Mouse (Mus musculus) heart, embryonic 14.5 days (tissue): ENCODE data around the gene Grk3. TPM values are rescaled to one million over a fixed set of nuclear protein-coding genes. Genes with fewer than 3 reads are reported as not detected.

Experiments
- ATAC-seq: fragments of 200-750 bp; cut with Nextera tagmentation; 2 replicates; pipeline ENCODE4 v1.8.0; 2017; ENCODE audit warnings: low read depth, moderate TSS enrichment; ENCODE audit not compliant: insufficient number of reproducible peaks, insufficient read depth, low FRiP score
- H3K27ac ChIP-seq, 2 experiments: fragments of 200-500 bp in 1 of 2; fragments of 300-500 bp in 1 of 2; sonication (generic) in 1 of 2; replicated peaks in 1 of 2; 2 replicates each; pipeline ENCODE4 v1.5.1; 2012 to 2014; ENCODE audit warnings: low read depth in 2 of 2, low read length in 2 of 2, control low read depth in 1 of 2, mild to moderate bottlenecking in 1 of 2, mixed read lengths in 1 of 2; ENCODE audit not compliant: control insufficient read depth in 1 of 2, insufficient read depth in 1 of 2
- H3K27me3 ChIP-seq: fragments of 300-500 bp; sonication (generic); 2 replicates; pipeline ENCODE4 v1.6.1; 2014; ENCODE audit warnings: mild to moderate bottlenecking, low read length, control low read depth; ENCODE audit not compliant: control insufficient read depth, insufficient read depth
- H3K36me3 ChIP-seq: fragments of 300-500 bp; sonication (generic); 2 replicates; pipeline ENCODE4 v1.6.1; 2014; ENCODE audit warnings: mild to moderate bottlenecking, control low read depth, low read length, mixed read lengths; ENCODE audit not compliant: control insufficient read depth, insufficient read depth
- H3K4me1 ChIP-seq, 2 experiments: fragments of 200-500 bp in 1 of 2; fragments of 300-500 bp in 1 of 2; sonication (generic) in 1 of 2; 2 replicates each; pipeline ENCODE4 v1.6.1; 2012 to 2014; ENCODE audit warnings: low read length in 2 of 2, control low read depth in 1 of 2, mixed read lengths in 1 of 2; ENCODE audit not compliant: control insufficient read depth in 2 of 2, insufficient read depth in 2 of 2
- H3K4me2 ChIP-seq: fragments of 300-500 bp; sonication (generic); 2 replicates; pipeline ENCODE4 v1.6.1; 2014; ENCODE audit warnings: mild to moderate bottlenecking, low read length
- H3K4me3 ChIP-seq, 2 experiments: fragments of 200-500 bp in 1 of 2; fragments of 300-500 bp in 1 of 2; sonication (generic) in 1 of 2; 2 replicates each; pipeline ENCODE4 v1.5.1; 2012 to 2014; ENCODE audit warnings: low read length in 2 of 2, mild to moderate bottlenecking in 2 of 2, control low read depth in 1 of 2, low read depth in 1 of 2, moderate library complexity in 1 of 2; ENCODE audit not compliant: control insufficient read depth in 1 of 2, insufficient read depth in 1 of 2
- H3K9ac ChIP-seq: fragments of 300-500 bp; sonication (generic); 2 replicates; pipeline ENCODE4 v1.6.1; 2014; ENCODE audit warnings: mild to moderate bottlenecking, low read length
- H3K9me3 ChIP-seq: fragments of 300-500 bp; sonication (generic); 2 replicates; pipeline ENCODE4 v1.6.1; 2016; ENCODE audit warnings: low read length, control low read depth; ENCODE audit not compliant: control insufficient read depth
- WGBS: fragments of 180-500 bp; shearing (Covaris S2); extraction: QIAGEN DNeasy Blood & Tissue Kit; methylation state at CpG from one replicate; pipeline ENCODE4 v1.1.7; 2014; 5-methylcytosine and 5-hydroxymethylcytosine counted together
- polyA plus RNA-seq: library from polyadenylated mRNA; unstranded; fragments of >200 nt; fragmentation: Nextera tagmentation; extraction: Ambion mirVana; gene quantifications from 2 replicates; pipeline ENCODE4 v1.2.1, GENCODE M21; 2014

Grk3 gene
- 13.3 and 17.7 TPM in 2 replicates for polyA plus RNA-seq

DNA sequence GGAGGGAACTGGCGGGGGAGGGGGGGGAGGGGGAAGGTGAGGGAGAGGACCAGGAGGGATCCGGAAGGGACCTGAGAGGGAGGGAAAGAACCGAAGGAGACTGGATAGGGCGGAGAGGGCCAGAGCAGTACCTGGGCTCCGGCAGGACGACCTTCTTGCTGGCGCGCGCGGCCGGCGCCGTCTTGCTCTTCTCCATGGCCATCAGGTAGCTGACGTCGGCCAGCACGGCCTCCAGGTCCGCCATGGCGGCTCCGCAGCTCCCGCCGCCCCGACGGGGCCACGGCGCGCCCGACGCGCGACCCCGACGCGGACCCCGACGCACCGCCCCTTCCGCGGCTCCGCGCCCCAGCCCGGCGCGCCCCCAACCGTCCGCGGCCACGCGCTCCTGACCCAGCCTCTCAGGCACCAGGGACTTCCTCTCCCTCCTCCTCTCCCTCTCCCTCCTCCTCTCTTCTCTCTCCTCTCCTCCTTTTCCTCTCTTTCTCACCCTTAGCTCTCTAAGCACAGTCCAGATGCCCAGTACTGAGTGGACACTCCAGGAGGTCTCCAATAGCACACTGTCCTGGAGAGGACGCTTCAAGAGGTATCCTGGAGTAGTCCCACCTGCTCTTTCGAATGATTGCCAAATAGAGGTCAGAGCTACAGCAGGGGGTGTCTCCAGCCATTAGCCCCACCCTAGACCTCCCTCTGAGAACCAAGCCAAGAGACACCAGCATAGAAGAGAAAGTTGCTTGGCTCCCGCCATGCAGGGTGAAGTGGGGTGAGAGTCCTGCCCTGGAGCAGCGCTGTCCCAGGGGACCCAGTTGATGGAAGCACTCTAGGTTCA lies at the start of gene Grk3:
Gene Grk3 (minus strand): TSS at position 556 of the 826 bp plus-strand sequence.
- H3K4me1 ChIP-seq, result peaks cover 17 to 32% of the 10 kb centered on the region in 2 experiments
- peak within 1 kb of the TSS; percentile 40 to 55; a peak in 3 of 4 replicates for H3K27ac ChIP-seq
- peak within 1 kb of the TSS; percentile 80 for H3K9ac ChIP-seq
- ATAC-seq, result peak; percentile 84
- no peaks in the 10 kb centered on the region for H3K36me3 ChIP-seq
- H3K4me3 ChIP-seq, result peak within 1 kb of the TSS; percentile 60 to 82
- 6% methylated on average over 27 of the region's 52 CpGs for WGBS
- no peaks in the 10 kb centered on the region for H3K27me3 ChIP-seq
- peak within 1 kb of the TSS; percentile 78 for H3K4me2 ChIP-seq
- no peaks in the 10 kb centered on the region for H3K9me3 ChIP-seq

DNA sequence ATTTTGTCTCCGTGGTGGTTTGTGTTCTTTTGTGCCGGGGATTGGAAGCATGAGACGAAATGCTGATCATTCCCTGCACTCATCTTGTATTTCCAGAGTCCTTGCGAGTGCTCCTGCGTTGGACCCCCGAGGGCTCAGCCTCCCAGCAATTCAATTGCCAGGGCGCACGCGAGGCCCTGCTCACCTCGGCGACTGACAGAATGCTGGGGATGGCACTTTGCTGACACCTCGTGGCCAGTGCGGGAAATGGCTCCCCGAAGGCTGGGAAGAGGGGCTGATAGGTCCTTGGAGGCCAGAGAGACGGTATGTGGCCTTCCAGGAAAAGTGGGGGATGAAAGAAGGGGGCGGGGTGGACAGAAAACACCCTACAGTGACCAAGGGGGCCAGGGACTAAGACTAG lies 38.7 kb upstream of the Grk3 start:
- Histone ChIP-seq H3K9ac (no peak overlapping the region), H3K4me3 (no peak overlapping the region), H3K27ac (no peak overlapping the region), H3K4me2 (no peak overlapping the region), H3K9me3 (no peaks in the 10 kb centered on the region), H3K4me1 (no peaks in the 10 kb centered on the region), H3K27me3 (peaks cover 8% of the 10 kb centered on the region), H3K36me3 (no peaks in the 10 kb centered on the region)
- ATAC-seq, result 0 out of 2 replicates have a peak, but pooled peaks have one; percentile 16
- 5% methylated on average over 16 of the region's 16 CpGs for WGBS

DNA sequence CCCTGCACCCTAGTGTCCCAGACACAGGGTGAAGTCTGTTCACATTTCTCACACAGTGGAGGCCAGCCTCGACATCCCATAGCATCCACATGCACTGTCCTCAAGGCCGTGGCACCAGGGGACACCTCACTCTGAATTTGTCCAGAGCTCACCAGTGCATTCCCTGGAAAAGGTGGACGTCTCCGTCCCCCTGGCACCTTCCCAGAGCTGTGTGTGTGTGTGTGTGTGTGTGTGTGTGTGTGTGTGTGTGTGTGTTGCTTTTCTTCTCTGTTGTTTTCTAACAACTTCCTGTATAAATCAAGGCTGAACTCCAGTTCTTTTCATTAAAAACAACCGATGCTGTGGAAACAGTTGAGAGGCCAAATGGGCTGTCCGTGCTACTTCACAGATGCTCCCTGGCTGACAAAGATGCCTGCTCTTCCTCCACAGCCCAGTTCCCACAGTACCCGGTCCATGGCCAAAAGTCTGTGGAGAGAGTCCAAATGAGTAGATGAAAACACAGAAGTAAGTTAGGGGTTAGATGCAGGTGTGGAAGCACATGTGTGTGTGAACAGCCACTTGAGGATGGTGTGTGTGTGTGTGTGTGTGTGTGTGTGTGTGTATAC lies 35.1 kb upstream of the Grk3 start:
- no peak overlapping the region for H3K4me2 ChIP-seq
- no peak for ATAC-seq
- no peak overlapping the region for H3K27ac ChIP-seq
- H3K27me3 ChIP-seq, result peaks cover 4% of the 10 kb centered on the region
- WGBS, result 69% methylated on average over 7 of the region's 7 CpGs
- H3K9me3 ChIP-seq, result 0 out of 2 replicates have a peak, but pooled peaks cover 2% of the 10 kb centered on the region
- H3K4me1 ChIP-seq, result no peaks in the 10 kb centered on the region
- no peak overlapping the region for H3K9ac ChIP-seq
- H3K4me3 ChIP-seq, result no peak overlapping the region
- no peaks in the 10 kb centered on the region for H3K36me3 ChIP-seq

DNA sequence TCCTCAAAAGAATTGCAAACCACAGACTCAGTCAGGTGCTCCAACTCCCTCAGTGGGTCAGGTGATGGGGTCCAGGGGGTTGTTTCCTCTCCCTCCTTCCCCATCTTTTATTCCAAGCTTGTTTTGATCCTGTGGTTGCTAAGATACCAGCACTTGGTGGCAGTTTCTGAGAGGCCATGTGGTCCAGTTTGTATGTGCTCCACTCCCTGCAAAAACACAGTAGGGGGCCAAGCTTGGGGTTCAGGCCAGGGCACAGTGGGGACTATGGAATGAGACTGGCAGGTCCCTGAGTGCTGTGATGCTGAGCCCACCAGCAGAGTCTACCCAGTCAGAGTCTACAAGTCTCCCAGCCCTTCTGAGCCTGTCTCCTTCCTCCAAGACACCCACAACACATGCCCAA lies 34.3 kb upstream of the Grk3 start:
- H3K36me3 ChIP-seq, result no peaks in the 10 kb centered on the region
- no peak overlapping the region for H3K4me2 ChIP-seq
- H3K4me3 ChIP-seq, result no peak overlapping the region
- no peaks in the 10 kb centered on the region for H3K4me1 ChIP-seq
- no peak for ATAC-seq
- H3K9ac ChIP-seq, result no peak overlapping the region
- H3K27me3 ChIP-seq, result no peaks in the 10 kb centered on the region; the same call in 1 of the 2 replicates
- 0 out of 2 replicates have a peak, but pooled peaks cover 2% of the 10 kb centered on the region for H3K9me3 ChIP-seq
- no peak overlapping the region for H3K27ac ChIP-seq

DNA sequence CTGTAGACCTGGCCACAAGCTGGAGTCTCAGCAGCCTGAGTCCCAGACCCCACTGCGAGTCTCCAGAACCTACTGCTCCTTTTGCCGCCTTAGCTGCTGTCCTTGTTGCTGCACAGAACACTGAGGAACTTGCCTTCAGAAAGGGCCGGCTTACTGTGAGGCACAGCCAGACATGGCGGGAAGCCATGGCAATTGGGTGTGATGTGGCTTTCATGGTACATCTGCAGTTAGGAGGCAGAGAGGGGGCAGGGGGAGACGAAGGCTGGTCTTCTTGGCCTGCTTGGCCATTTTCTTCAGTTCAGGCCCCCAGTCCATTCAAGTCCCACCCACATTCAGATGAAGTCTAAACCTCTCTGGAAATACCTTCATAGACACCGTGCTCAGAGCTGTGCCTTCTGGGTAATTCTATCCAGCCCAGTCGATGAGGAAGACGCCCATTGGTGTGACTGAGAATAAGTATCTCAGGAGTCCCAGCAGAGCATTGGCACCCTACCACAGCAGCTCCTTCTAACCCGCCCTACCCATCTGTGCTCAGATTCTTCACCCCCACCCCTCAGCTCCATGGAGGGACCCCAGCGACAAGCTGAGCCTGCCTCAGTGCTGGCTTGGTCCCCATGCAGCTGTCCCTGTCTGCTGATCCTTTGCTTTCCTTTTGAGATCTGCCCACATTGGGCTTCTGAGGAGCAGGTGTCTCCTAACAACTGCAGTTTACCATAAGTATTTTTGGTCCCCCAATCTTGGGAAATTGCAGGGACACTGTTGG lies 30.1 kb upstream of the Grk3 start:
- Histone ChIP-seq H3K27ac (no peak overlapping the region), H3K36me3 (no peaks in the 10 kb centered on the region), H3K27me3 (no peaks in the 10 kb centered on the region), H3K4me3 (no peak overlapping the region), H3K4me2 (no peak overlapping the region), H3K9me3 (0 out of 2 replicates have a peak, but pooled peaks cover 2% of the 10 kb centered on the region), H3K9ac (no peak overlapping the region), H3K4me1 (peaks cover 14 to 21% of the 10 kb centered on the region in 2 experiments)
- 86% methylated on average over 10 of the region's 10 CpGs for WGBS
- no peak for ATAC-seq

DNA sequence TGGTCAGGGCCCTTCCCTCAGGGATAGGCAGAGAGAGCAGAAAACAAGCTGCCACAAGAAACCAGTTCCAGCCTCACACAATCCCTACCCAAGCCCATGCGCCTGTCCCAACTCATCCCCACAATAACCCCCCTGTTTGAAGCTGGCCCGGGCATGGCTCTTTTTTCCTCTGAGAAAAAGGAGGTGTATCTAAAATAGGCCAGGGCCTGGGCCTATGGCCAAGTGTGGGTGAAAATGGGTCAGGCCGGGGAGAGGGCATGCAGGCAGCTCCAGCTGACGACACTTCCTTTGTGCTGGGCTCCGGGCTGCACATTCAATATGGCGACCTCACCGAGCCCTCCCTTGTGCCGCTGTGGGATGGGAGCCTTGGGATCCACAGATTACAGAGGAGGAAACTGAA lies 27.9 kb upstream of the Grk3 start:
- no peak overlapping the region for H3K27ac ChIP-seq
- no peak overlapping the region for H3K4me3 ChIP-seq
- no peaks in the 10 kb centered on the region for H3K36me3 ChIP-seq
- H3K27me3 ChIP-seq, result no peaks in the 10 kb centered on the region
- H3K9me3 ChIP-seq, result peaks cover 5% of the 10 kb centered on the region; the same call in 1 of the 2 replicates
- 0 out of 2 replicates have a peak, but pooled peaks have one; percentile 12 for ATAC-seq
- no peak overlapping the region for H3K4me2 ChIP-seq
- H3K9ac ChIP-seq, result no peak overlapping the region
- 55% methylated on average over 8 of the region's 8 CpGs for WGBS
- peaks cover 17 to 26% of the 10 kb centered on the region in 2 experiments for H3K4me1 ChIP-seq

DNA sequence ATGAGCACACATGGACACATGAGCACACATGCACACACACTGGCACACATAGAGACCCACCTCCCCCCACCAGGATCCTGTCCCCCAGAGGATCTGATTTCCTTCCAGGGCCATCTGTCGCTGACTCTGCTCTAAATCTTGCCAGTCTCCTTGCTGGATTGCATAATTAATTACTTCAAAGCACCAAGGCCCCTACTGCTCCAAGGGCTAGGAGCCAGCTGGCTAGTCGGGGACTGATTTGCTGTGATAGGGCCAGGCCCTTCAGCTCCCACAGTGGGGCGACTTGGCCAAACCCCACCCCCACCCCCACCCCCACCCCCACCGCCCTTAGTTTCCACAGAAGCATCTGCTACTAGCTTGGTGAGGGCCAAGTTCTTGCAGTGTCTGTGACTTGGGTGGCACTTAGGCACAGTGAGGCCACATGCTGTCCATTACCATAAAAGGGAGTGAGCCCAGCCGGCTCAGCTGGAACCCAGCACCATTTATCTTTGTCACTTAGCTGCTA lies 26.0 kb upstream of the Grk3 start:
- Histone ChIP-seq H3K9ac (no peak overlapping the region), H3K4me2 (no peak overlapping the region), H3K27me3 (no peaks in the 10 kb centered on the region), H3K4me1 (peaks cover 17 to 26% of the 10 kb centered on the region in 2 experiments), H3K9me3 (peaks cover 3% of the 10 kb centered on the region; the same call in 1 of the 2 replicates), H3K36me3 (no peaks in the 10 kb centered on the region), H3K4me3 (no peak overlapping the region), H3K27ac (no peak overlapping the region)
- WGBS, result 22% methylated on average over 5 of the region's 5 CpGs
- ATAC-seq, result no peak
